In genomic region chr5:125134795-125135468, GRCm38 (mm10) we compare ENCODE assay signal across 8 mouse cellular contexts. TPM values are rescaled to one million over a fixed set of nuclear protein-coding genes. Genes with fewer than 3 reads are reported as not detected.
A peak's percentile ranks its signal among the peaks of the same experiment; 100 is the strongest.
DNase-seq lines count a peak whose midpoint lies in the region; ATAC-seq lines count a peak whose summit lies in the region.

No protein-coding gene starts in this region.

- intact Hi-C loops in heart, postnatal 36 days (cut with DNase I), result no loop called here

- peak overlapping the region; percentile 50 for H3K9ac ChIP-seq in forebrain, embryonic 11.5 days (ENCODE audit: low read length)
- H3K9ac ChIP-seq in lung, embryonic 16.5 days (ENCODE audit: low read length), result peak overlapping the region; percentile 53

- H3K4me2 ChIP-seq in forebrain, embryonic 11.5 days (ENCODE audit: low read depth, low read length, severe bottlenecking), result peak overlapping the region; percentile 36
- H3K4me2 ChIP-seq in lung, embryonic 16.5 days (ENCODE audit: low read depth, low read length), result peak overlapping the region; percentile 31

- H3K27me3 ChIP-seq in forebrain, embryonic 11.5 days (ENCODE audit: control insufficient read depth, insufficient read depth, low read length), result no peaks in the 10 kb centered on the region
- H3K27me3 ChIP-seq in lung, embryonic 16.5 days (ENCODE audit: control insufficient read depth, insufficient read depth, low read depth, low read length), result no peaks in the 10 kb centered on the region

- peak overlapping the region; percentile 95 for H3K27ac ChIP-seq in forebrain, embryonic 11.5 days (ENCODE audit: low read depth, low read length)
- H3K27ac ChIP-seq in lung, embryonic 16.5 days (ENCODE audit: low read length), result peak overlapping the region; percentile 90

- no peaks in the 10 kb centered on the region for H3K9me3 ChIP-seq in forebrain, embryonic 11.5 days (ENCODE audit: control insufficient read depth, low read length)
- H3K9me3 ChIP-seq in lung, embryonic 16.5 days (ENCODE audit: control insufficient read depth, low read length), result no peaks in the 10 kb centered on the region

- no peaks in the 10 kb centered on the region for H3K36me3 ChIP-seq in forebrain, embryonic 11.5 days (ENCODE audit: control insufficient read depth, insufficient read depth, low read length)
- no peaks in the 10 kb centered on the region for H3K36me3 ChIP-seq in lung, embryonic 16.5 days (ENCODE audit: control insufficient read depth, insufficient read depth, low read length)

- 5% methylated on average over 11 of the region's 11 CpGs for WGBS in forebrain, embryonic 11.5 days
- 22% methylated on average over 11 of the region's 11 CpGs for WGBS in lung, embryonic 16.5 days

- peak; percentile 52 for DNase-seq in gastrocnemius, adult 18-20 months (ENCODE audit: low spot score)
- no peak for DNase-seq in gastrocnemius, adult 8-10 months (ENCODE audit: low spot score in 2 of 2)
- peak; percentile 92 for DNase-seq in forebrain, embryonic 11.5 days (ENCODE audit: low spot score)
- peak; percentile 58 to 70 for DNase-seq in heart, postnatal 36 days
- DNase-seq in layer of hippocampus, adult 8-10 months (ENCODE audit: low spot score in 2 of 2), result peak; percentile 69 to 86
- DNase-seq in right cerebral cortex, postnatal 14 days, result peak; percentile 63

- H3K4me1 ChIP-seq in forebrain, embryonic 11.5 days (replicated peaks; ENCODE audit: control insufficient read depth, insufficient read depth, low read length), result peaks cover 55% of the 10 kb centered on the region
- peaks cover 80% of the 10 kb centered on the region for H3K4me1 ChIP-seq in lung, embryonic 16.5 days (replicated peaks; ENCODE audit: control insufficient read depth, insufficient read depth, low read length)

- peak; percentile 91 for ATAC-seq in forebrain, embryonic 11.5 days (replicated peaks; ENCODE audit: low FRiP score)
- ATAC-seq in lung, embryonic 16.5 days (ENCODE audit: low read depth), result peak; percentile 77
- no peak for ATAC-seq in erythroblast, adult 5-6 weeks (replicated peaks; ENCODE audit: low FRiP score, poor library complexity, severe bottlenecking)

- H3K4me3 ChIP-seq in forebrain, embryonic 11.5 days (ENCODE audit: low read depth, low read length), result no peak overlapping the region
- no peak overlapping the region for H3K4me3 ChIP-seq in lung, embryonic 16.5 days (ENCODE audit: low read length)

RNA-seq across cellular contexts. Expression of gene Ncor2, which starts 44.1 kb away (rescaled TPM):
- total RNA-seq in gastrocnemius, adult 18-20 months (2021), result 100 to 1,000 TPM; 118 to 134 TPM
- total RNA-seq in gastrocnemius, adult 8-10 months (2022), result 100 to 1,000 TPM in 1 of 4 experiments, 10 to 100 TPM in 3; 93.5 to 117 (median 97.9) TPM
- polyA plus RNA-seq in forebrain, embryonic 11.5 days (2014; fragmentation: Nextera tagmentation; extraction: Ambion mirVana), result 27.3 and 29.5 TPM in 2 replicates
- 10 to 100 TPM; 70.5 to 74.8 TPM for total RNA-seq in heart, postnatal 36 days (2021)
- total RNA-seq in layer of hippocampus, adult 8-10 months (2022), result 100 to 1,000 TPM; 246 to 324 (median 271) TPM
- 20.3 and 27.3 TPM in 2 replicates for polyA plus RNA-seq in lung, embryonic 16.5 days (2015; fragmentation: Nextera tagmentation; extraction: Ambion mirVana)
- total RNA-seq in erythroblast, adult 5-6 weeks (2015; ENCODE audit: low replicate concordance), result 15.8 and 18.2 TPM in 2 replicates
- 6.0 and 8.0 TPM in 2 replicates for total RNA-seq in erythroblast, adult 5-6 weeks (2017; ENCODE audit: low replicate concordance)

Comparison
In these comparisons a context has a peak if more than half of its experiments do, and no peak if none do; other contexts are left out.
1. DNase-seq: peak in gastrocnemius, adult 18-20 months (single experiment), forebrain, embryonic 11.5 days (single experiment), heart, postnatal 36 days (2 of 2), layer of hippocampus, adult 8-10 months (2 of 2) and right cerebral cortex, postnatal 14 days (single experiment); none in gastrocnemius, adult 8-10 months (0 of 2).